Mouse (Mus musculus): ENCODE data around the gene Rab39b. TPM values are rescaled to one million over a fixed set of nuclear protein-coding genes. Genes with fewer than 3 reads are reported as not detected.

Rab39b gene
- polyA plus RNA-seq (2016; fragmentation: Nextera tagmentation; extraction: Ambion mirVana), result 0.67 and 0.68 TPM in 2 replicates

- no peaks in the 10 kb centered on the region for H3K9me3 ChIP-seq (replicated peaks)
- 14% methylated on average over 40 of the region's 41 CpGs for WGBS
- peak within 1 kb of the TSS; percentile 72 for H3K4me2 ChIP-seq
- H3K9ac ChIP-seq, result peak within 1 kb of the TSS; percentile 64; the same call in 1 of the 2 replicates
- ATAC-seq (ENCODE audit: insufficient number of reproducible peaks, low FRiP score), result no peak
- H3K36me3 ChIP-seq, result no peaks in the 10 kb centered on the region
- no peak within 1 kb of the TSS for H3K27ac ChIP-seq (ENCODE audit: poor library complexity, severe bottlenecking)
- no peaks in the 10 kb centered on the region for H3K4me1 ChIP-seq (replicated peaks)
- no peaks in the 10 kb centered on the region for H3K27me3 ChIP-seq (replicated peaks)
- H3K4me3 ChIP-seq, result peak within 1 kb of the TSS; percentile 50
Measured at GRCm38 (mm10) chrX:75577582-75578324, at the start of gene Rab39b. TSS of gene Rab39b (minus strand) at chrX:75578231.

- no peaks in the 10 kb centered on the region for H3K4me1 ChIP-seq (replicated peaks)
- no peak overlapping the region for H3K9ac ChIP-seq
- H3K36me3 ChIP-seq, result no peaks in the 10 kb centered on the region
- H3K4me2 ChIP-seq, result no peak overlapping the region
- no peaks in the 10 kb centered on the region for H3K27me3 ChIP-seq (replicated peaks)
- no peak overlapping the region for H3K27ac ChIP-seq (ENCODE audit: poor library complexity, severe bottlenecking)
- 76% methylated on average over 2 of the region's 2 CpGs for WGBS
- no peak overlapping the region for H3K4me3 ChIP-seq
- H3K9me3 ChIP-seq (replicated peaks), result no peaks in the 10 kb centered on the region
- ATAC-seq (ENCODE audit: insufficient number of reproducible peaks, low FRiP score), result no peak
Measured at GRCm38 (mm10) chrX:75578539-75578938, 508 bp upstream of the Rab39b start.

Other genes starting within 250 kb of the Rab39b start
- gene Fundc2, start 195.8 kb downstream of the Rab39b start, polyA plus RNA-seq (2016; fragmentation: Nextera tagmentation; extraction: Ambion mirVana), result 69.8 and 70.2 TPM in 2 replicates
- gene F8, start 195.6 kb downstream of the Rab39b start, polyA plus RNA-seq (2016; fragmentation: Nextera tagmentation; extraction: Ambion mirVana), result 1.8 and 2.0 TPM in 2 replicates
- 19.6 and 20.1 TPM in 2 replicates for gene Cmc4, start 161.6 kb downstream of the Rab39b start, polyA plus RNA-seq (2016; fragmentation: Nextera tagmentation; extraction: Ambion mirVana)
- 7.3 TPM in 2 replicates for gene Mtcp1, start 161.6 kb downstream of the Rab39b start, polyA plus RNA-seq (2016; fragmentation: Nextera tagmentation; extraction: Ambion mirVana)
- gene Brcc3, start 161.6 kb downstream of the Rab39b start, polyA plus RNA-seq (2016; fragmentation: Nextera tagmentation; extraction: Ambion mirVana), result 46.1 and 46.7 TPM in 2 replicates
- gene Vbp1, start 63.9 kb downstream of the Rab39b start, polyA plus RNA-seq (2016; fragmentation: Nextera tagmentation; extraction: Ambion mirVana), result 172 and 176 TPM in 2 replicates